Comparison of ENCODE assay signal across 25 mouse cellular contexts in the genomic region with DNA sequence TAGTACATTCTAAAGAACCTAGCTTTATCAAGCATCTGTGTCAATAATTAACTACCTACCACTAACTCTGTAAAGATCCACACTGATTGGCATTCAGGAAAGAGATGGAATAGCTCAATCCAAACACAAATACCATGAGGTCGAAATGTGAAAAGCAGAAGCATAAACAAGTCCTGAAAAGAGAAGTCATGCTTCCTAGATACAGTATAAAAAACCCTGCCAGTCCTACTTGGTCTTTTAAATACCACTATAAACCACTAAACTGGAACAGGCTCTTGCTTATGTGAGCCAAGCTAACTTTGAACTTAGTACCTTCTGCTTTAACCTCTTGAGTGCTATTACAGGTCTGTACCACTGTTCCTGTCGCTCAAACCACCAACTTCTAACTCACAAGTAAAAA. TPM values are rescaled to one million over a fixed set of nuclear protein-coding genes. Genes with fewer than 3 reads are reported as not detected.
A peak's percentile ranks its signal among the peaks of the same experiment; 100 is the strongest.
DNase-seq lines count a peak whose midpoint lies in the region; ATAC-seq and TF ChIP-seq lines count a peak whose summit lies in the region.
"Had no signal": no experiment of that assay in that cellular context is flagged by ENCODE, and none has a peak within 500 bp of the region (broad histone marks: within the 10 kb centered on the region; RNA-seq: fewer than 3 reads in every experiment).

No protein-coding gene starts in this region.

- H3K27ac ChIP-seq in liver, adult 2 months (replicated peaks; ENCODE audit: insufficient read depth, low read depth, low read length) = no peak overlapping the region
- H3K27ac ChIP-seq in liver, embryonic 11.5 days (ENCODE audit: low read depth, low read length) = no peak overlapping the region
- H3K27ac ChIP-seq in liver, postnatal 0 days (ENCODE audit: low read depth) = peak overlapping the region; percentile 58
- H3K27ac ChIP-seq in forebrain, embryonic 11.5 days (ENCODE audit: low read depth, low read length) = no peak overlapping the region
- H3K27ac ChIP-seq: embryonic facial prominence, embryonic 10.5 days; hindbrain, embryonic 10.5 days; limb, embryonic 15.5 days; macrophage; midbrain, embryonic 12.5 days had no signal

- peaks cover 15% of the 10 kb centered on the region; the same call in 1 of the 2 replicates for H3K79me2 ChIP-seq in liver, adult 2 months (ENCODE audit: control insufficient read depth, insufficient read depth, low read length)

- H3K27me3 ChIP-seq in liver, adult 2 months (ENCODE audit: control insufficient read depth, insufficient read depth, low read length) = no peaks in the 10 kb centered on the region
- no peaks in the 10 kb centered on the region for H3K27me3 ChIP-seq in liver, embryonic 11.5 days (replicated peaks; ENCODE audit: control insufficient read depth, insufficient read depth, low read length)
- H3K27me3 ChIP-seq in liver, postnatal 0 days (ENCODE audit: insufficient read depth, low read length) = no peaks in the 10 kb centered on the region
- no peaks in the 10 kb centered on the region for H3K27me3 ChIP-seq in forebrain, embryonic 11.5 days (ENCODE audit: control insufficient read depth, insufficient read depth, low read length)
- H3K27me3 ChIP-seq: heart, embryonic 12.5 days; limb, embryonic 15.5 days; midbrain, embryonic 12.5 days had no signal

- no peak for TF ChIP-seq POLR2A in liver, adult 2 months (IDR thresholded peaks at IDR 0.05; ENCODE audit: extremely low read depth, insufficient read depth, low read length)

- ATAC-seq in liver, embryonic 11.5 days (replicated peaks; ENCODE audit: low FRiP score) = no peak
- peak; percentile 33; the same call in 1 of the 2 replicates for ATAC-seq in granulocyte monocyte progenitor cell, adult 5-6 weeks (replicated peaks; ENCODE audit: poor library complexity, severe bottlenecking)
- ATAC-seq in liver, postnatal 0 days = no peak
- ATAC-seq in forebrain, embryonic 11.5 days (replicated peaks; ENCODE audit: low FRiP score) = no peak
- ATAC-seq: forebrain, embryonic 16.5 days; lung, postnatal 0 days had no signal

- TF ChIP-seq CTCF in liver, adult 2 months (IDR thresholded peaks at IDR 0.05; ENCODE audit: low read depth, low read length) = no peak
- TF ChIP-seq CTCF in liver, postnatal 0 days (IDR thresholded peaks at IDR 0.05; ENCODE audit: low read depth) = no peak

- 13% methylated on average over 2 of the region's 2 CpGs for WGBS in liver, adult 2 months
- WGBS in liver, embryonic 11.5 days = 63% methylated on average over 2 of the region's 2 CpGs
- WGBS in liver, postnatal 0 days (ENCODE audit: insufficient replicate concordance) = 38% methylated on average over 2 of the region's 2 CpGs
- 87% methylated on average over 2 of the region's 2 CpGs for WGBS in forebrain, embryonic 11.5 days

- no peaks in the 10 kb centered on the region for H3K36me3 ChIP-seq in liver, adult 2 months (ENCODE audit: control insufficient read depth, insufficient read depth, low read length)
- H3K36me3 ChIP-seq in liver, embryonic 11.5 days (ENCODE audit: control insufficient read depth, insufficient read depth, low read length) = no peaks in the 10 kb centered on the region
- no peaks in the 10 kb centered on the region; the same call in 1 of the 2 replicates for H3K36me3 ChIP-seq in liver, postnatal 0 days (replicated peaks; ENCODE audit: insufficient read depth, low read length)
- H3K36me3 ChIP-seq in forebrain, embryonic 11.5 days (ENCODE audit: control insufficient read depth, insufficient read depth, low read length) = no peaks in the 10 kb centered on the region
- H3K36me3 ChIP-seq: embryonic facial prominence, embryonic 10.5 days; heart, embryonic 12.5 days; hindbrain, embryonic 10.5 days; limb, embryonic 15.5 days; midbrain, embryonic 12.5 days had no signal

- no peak overlapping the region for H3K9ac ChIP-seq in liver, adult 2 months (ENCODE audit: low read depth, low read length)
- no peak overlapping the region for H3K9ac ChIP-seq in liver, embryonic 11.5 days (ENCODE audit: low read depth, low read length)
- no peak overlapping the region for H3K9ac ChIP-seq in liver, postnatal 0 days (replicated peaks)
- H3K9ac ChIP-seq in forebrain, embryonic 11.5 days (ENCODE audit: low read length) = no peak overlapping the region
- H3K9ac ChIP-seq: heart, embryonic 12.5 days; limb, embryonic 15.5 days; midbrain, embryonic 12.5 days had no signal

- no peak overlapping the region for H3K4me3 ChIP-seq in liver, adult 2 months (ENCODE audit: insufficient read depth, low read depth, low read length)
- no peak overlapping the region for H3K4me3 ChIP-seq in liver, embryonic 11.5 days (ENCODE audit: low read depth, low read length)
- no peak overlapping the region for H3K4me3 ChIP-seq in liver, postnatal 0 days (ENCODE audit: low read depth, low read length)
- no peak overlapping the region for H3K4me3 ChIP-seq in forebrain, embryonic 11.5 days (ENCODE audit: low read depth, low read length)
- H3K4me3 ChIP-seq: embryonic facial prominence, embryonic 10.5 days; heart, embryonic 12.5 days; hindbrain, embryonic 10.5 days; limb, embryonic 15.5 days; midbrain, embryonic 12.5 days had no signal

- peaks cover 11% of the 10 kb centered on the region for H3K4me1 ChIP-seq in liver, adult 2 months (ENCODE audit: control insufficient read depth, insufficient read depth, low read length)
- peaks cover 17% of the 10 kb centered on the region; the same call in 1 of the 2 replicates for H3K4me1 ChIP-seq in liver, embryonic 11.5 days (replicated peaks; ENCODE audit: control insufficient read depth, insufficient read depth, low read length)
- H3K4me1 ChIP-seq in liver, postnatal 0 days (ENCODE audit: insufficient read depth) = peaks cover 21% of the 10 kb centered on the region
- H3K4me1 ChIP-seq in forebrain, embryonic 11.5 days (replicated peaks; ENCODE audit: control insufficient read depth, insufficient read depth, low read length) = no peaks in the 10 kb centered on the region
- H3K4me1 ChIP-seq: embryonic facial prominence, embryonic 10.5 days; heart, embryonic 12.5 days; hindbrain, embryonic 10.5 days; limb, embryonic 15.5 days; midbrain, embryonic 12.5 days had no signal

- H3K4me2 ChIP-seq in liver, embryonic 11.5 days = no peak overlapping the region
- peak overlapping the region; percentile 36; the same call in 1 of the 2 replicates for H3K4me2 ChIP-seq in liver, postnatal 0 days (ENCODE audit: low read depth, low read length)
- no peak overlapping the region for H3K4me2 ChIP-seq in forebrain, embryonic 11.5 days (ENCODE audit: low read depth, low read length, severe bottlenecking)
- H3K4me2 ChIP-seq: heart, embryonic 12.5 days; limb, embryonic 15.5 days; midbrain, embryonic 12.5 days had no signal

- no peaks in the 10 kb centered on the region for H3K9me3 ChIP-seq in liver, embryonic 11.5 days (ENCODE audit: control insufficient read depth, low read length)
- no peaks in the 10 kb centered on the region for H3K9me3 ChIP-seq in liver, postnatal 0 days (ENCODE audit: low read length)
- no peaks in the 10 kb centered on the region for H3K9me3 ChIP-seq in forebrain, embryonic 11.5 days (ENCODE audit: control insufficient read depth, low read length)
- H3K9me3 ChIP-seq: embryonic facial prominence, embryonic 10.5 days; heart, embryonic 12.5 days; hindbrain, embryonic 10.5 days; limb, embryonic 15.5 days; midbrain, embryonic 12.5 days had no signal

- peak; percentile 80 for DNase-seq in liver, adult 2 months (ENCODE audit: extremely low read depth, low read depth, low spot score)
- no peak for DNase-seq in liver, embryonic 11.5 days (ENCODE audit: low spot score)
- DNase-seq in liver, postnatal 0 days = no peak
- DNase-seq in layer of hippocampus, postnatal 10 days (ENCODE audit: low spot score in 2 of 2) = no peak
- DNase-seq in cerebellum, postnatal 36 days = no peak
- DNase-seq in forebrain, embryonic 11.5 days (ENCODE audit: low spot score) = no peak
- DNase-seq: adrenal gland, postnatal 10 days; cerebellum, adult 8-10 months; gastrocnemius, postnatal 10 days; heart, adult 11 months; heart, postnatal 10 days; kidney, adult 18-20 months; left cerebral cortex, postnatal 4 days had no signal

- TF ChIP-seq EP300 in liver, postnatal 0 days (IDR thresholded peaks at IDR 0.05; ENCODE audit: low read depth) = no peak

RNA-seq across cellular contexts. Expression of gene Usp32, which starts 8.4 kb away (rescaled TPM):
- total RNA-seq in liver, adult 2 months (2014; rRNA removed) = 24.3 and 28.7 TPM in 2 replicates
- 3.2 and 4.3 TPM in 2 replicates for polyA plus RNA-seq in liver, adult 2 months (2012; rRNA removed)
- 7.9 and 10.9 TPM in 2 replicates for polyA plus RNA-seq in liver, embryonic 11.5 days (2014; fragmentation: Nextera tagmentation; extraction: Ambion mirVana)
- 12.2 and 13.6 TPM in 2 replicates for total RNA-seq in granulocyte monocyte progenitor cell, adult 5-6 weeks (2014; fragmentation: Nextera tagmentation)
- 7.6 and 12.2 TPM in 2 replicates for total RNA-seq in granulocyte monocyte progenitor cell, adult 5-6 weeks (2017)
- polyA plus RNA-seq in liver, postnatal 0 days (2015; fragmentation: Nextera tagmentation; extraction: Ambion mirVana) = 4.7 and 6.1 TPM in 2 replicates
- 10 to 100 TPM; 72.8 to 73.5 TPM for total RNA-seq in layer of hippocampus, postnatal 10 days (2021)
- polyA plus RNA-seq in forebrain, embryonic 11.5 days (2014; fragmentation: Nextera tagmentation; extraction: Ambion mirVana) = 7.9 and 8.0 TPM in 2 replicates

RNA-seq across cellular contexts. Expression of gene 1700125H20Rik, which starts 38.7 kb away (rescaled TPM):
- total RNA-seq in liver, adult 2 months (2014; rRNA removed) = not detected in 2 replicates
- not detected in 2 replicates for polyA plus RNA-seq in liver, adult 2 months (2012; rRNA removed)
- 0.26 TPM in 1 of 2 replicates, not detected in the other for polyA plus RNA-seq in liver, embryonic 11.5 days (2014; fragmentation: Nextera tagmentation; extraction: Ambion mirVana)
- not detected in 2 replicates for total RNA-seq in granulocyte monocyte progenitor cell, adult 5-6 weeks (2014; fragmentation: Nextera tagmentation)
- total RNA-seq in granulocyte monocyte progenitor cell, adult 5-6 weeks (2017) = 0.26 TPM in 1 of 2 replicates, not detected in the other
- polyA plus RNA-seq in liver, postnatal 0 days (2015; fragmentation: Nextera tagmentation; extraction: Ambion mirVana) = 0.16 and 0.33 TPM in 2 replicates
- total RNA-seq in layer of hippocampus, postnatal 10 days (2021) = 1 to 10 TPM in 1 of 2 experiments, under 1 TPM in 1; 0.57 to 1.0 TPM
- polyA plus RNA-seq in forebrain, embryonic 11.5 days (2014; fragmentation: Nextera tagmentation; extraction: Ambion mirVana) = 0.99 TPM in 1 of 2 replicates, not detected in the other
- total RNA-seq: gastrocnemius, postnatal 10 days; heart, postnatal 10 days; left cerebral cortex, adult 8-10 months had no signal
- polyA plus RNA-seq: cortical plate, adult 2 months; heart, embryonic 12.5 days; macrophage; small intestine, adult 2 months had no signal
